Mouse (Mus musculus) forebrain, postnatal 0 days (tissue): ENCODE measurements around the gene Rev3l. TPM values are rescaled to one million over a fixed set of nuclear protein-coding genes. Genes with fewer than 3 reads are reported as not detected.
A peak's percentile ranks its signal among the peaks of the same experiment; 100 is the strongest.

Experiments
- ATAC-seq: fragments of 200-750 bp; cut with Nextera tagmentation; 2 replicates; pipeline ENCODE4 v1.8.0; 2017; ENCODE audit warnings: mild to moderate bottlenecking, moderate library complexity
- DNase-seq: peaks from one replicate; pipeline ENCODE4 v3.0.0-alpha.2; 2015
- H3K27ac ChIP-seq: fragments of 300-500 bp; sonication (generic); 2 replicates; pipeline ENCODE4 v1.5.1; 2014; ENCODE audit warnings: low read depth, mild to moderate bottlenecking, antibody characterized with exemption, low read length, moderate library complexity, mixed read lengths
- H3K27me3 ChIP-seq: fragments of 300-500 bp; sonication (generic); 2 replicates; pipeline ENCODE4 v1.6.1; 2014; ENCODE audit warnings: mild to moderate bottlenecking, low read length, mixed read lengths; ENCODE audit not compliant: insufficient read depth
- H3K36me3 ChIP-seq: fragments of 300-500 bp; sonication (generic); 2 replicates; pipeline ENCODE4 v1.6.1; 2014; ENCODE audit warnings: mild to moderate bottlenecking, moderate library complexity; ENCODE audit not compliant: insufficient read depth
- H3K4me1 ChIP-seq: fragments of 300-500 bp; sonication (generic); 2 replicates; pipeline ENCODE4 v1.6.1; 2014; ENCODE audit warnings: antibody characterized with exemption; ENCODE audit not compliant: insufficient read depth
- H3K4me2 ChIP-seq: fragments of 300-500 bp; sonication (generic); 2 replicates; pipeline ENCODE4 v1.6.1; 2014; ENCODE audit warnings: low read depth, mild to moderate bottlenecking, moderate library complexity
- H3K4me3 ChIP-seq: fragments of 300-500 bp; sonication (generic); 2 replicates; pipeline ENCODE4 v1.5.1; 2014; ENCODE audit warnings: low read depth, low read length, mixed read lengths
- H3K9ac ChIP-seq: fragments of 300-500 bp; sonication (generic); 2 replicates; pipeline ENCODE4 v1.6.1; 2014; ENCODE audit warnings: mild to moderate bottlenecking
- H3K9me3 ChIP-seq: fragments of 300-500 bp; sonication (generic); 2 replicates; pipeline ENCODE4 v1.6.1; 2016; ENCODE audit warnings: low read length
- CTCF ChIP-seq: sonication (generic); IDR thresholded peaks from 2 replicates; pipeline ENCODE4 v1.5.1; 2016; ENCODE audit warnings: antibody characterized with exemption, control low read depth, low read depth
- WGBS: fragments of 180-500 bp; shearing (Covaris S2); extraction: QIAGEN DNeasy Blood & Tissue Kit; methylation state at CpG from one replicate; pipeline ENCODE4 v1.1.7; 2014; 5-methylcytosine and 5-hydroxymethylcytosine counted together
- polyA plus RNA-seq: library from polyadenylated mRNA; unstranded; fragments of >200 nt; fragmentation: Nextera tagmentation; extraction: Ambion mirVana; gene quantifications from 2 replicates; pipeline ENCODE4 v1.2.1, GENCODE M21; 2015
- total RNA-seq: library from RNA; depleted of rRNA; stranded (reverse); fragments of >200 nt; gene quantifications from 2 replicates; pipeline ENCODE4 v1.2.3, GENCODE M21; 2014

Rev3l gene
- total and polyA plus RNA-seq, 2 experiments from 2014 or later, result 22.7 to 152 TPM

DNA sequence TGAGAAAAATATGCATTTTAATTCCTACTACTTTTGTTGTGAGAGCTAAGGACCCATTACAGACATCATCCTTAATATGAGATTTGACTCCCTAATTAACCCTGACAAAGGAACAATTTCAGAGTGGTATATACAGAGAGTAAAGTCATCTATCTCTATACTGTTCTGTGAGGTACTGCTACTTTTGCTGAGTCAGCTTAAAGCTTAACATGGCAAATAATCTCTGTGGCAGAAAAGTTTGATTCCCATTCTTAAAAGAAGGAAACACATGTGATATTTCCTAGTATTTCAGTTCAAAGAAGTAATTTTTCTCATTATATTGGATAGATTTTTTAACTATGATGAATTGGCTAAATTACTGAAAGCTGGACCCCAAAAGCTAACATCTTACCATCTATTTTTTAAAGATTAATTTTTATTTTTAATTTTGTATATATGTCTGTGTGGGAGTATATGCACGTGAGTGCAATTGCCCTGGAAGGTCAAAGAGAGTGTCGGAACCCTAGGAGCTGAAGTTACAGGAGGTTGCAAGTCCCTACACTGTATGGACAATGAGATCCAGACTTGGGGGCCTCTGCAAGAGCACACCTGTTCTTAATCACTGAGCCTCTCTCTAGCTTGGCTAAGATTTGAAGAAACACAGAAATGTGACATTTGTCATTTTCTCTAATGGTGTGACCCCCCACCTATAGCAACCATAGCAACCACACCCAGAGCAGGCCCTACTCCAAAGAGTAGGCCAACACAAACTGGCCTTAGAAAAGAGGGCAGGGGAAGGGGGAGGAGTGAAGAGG is 24.0 kb upstream of the Rev3l start:
- TF ChIP-seq CTCF, result no peak
- ATAC-seq, result no peak
- Histone ChIP-seq H3K9ac (no peak overlapping the region), H3K4me3 (no peak overlapping the region), H3K4me2 (no peak overlapping the region), H3K27me3 (no peaks in the 10 kb centered on the region), H3K4me1 (no peaks in the 10 kb centered on the region), H3K9me3 (no peaks in the 10 kb centered on the region), H3K27ac (no peak overlapping the region), H3K36me3 (no peaks in the 10 kb centered on the region; the same call in 1 of the 2 replicates)
- 97% methylated on average over 2 of the region's 2 CpGs for WGBS
- DNase-seq, result no peak

DNA sequence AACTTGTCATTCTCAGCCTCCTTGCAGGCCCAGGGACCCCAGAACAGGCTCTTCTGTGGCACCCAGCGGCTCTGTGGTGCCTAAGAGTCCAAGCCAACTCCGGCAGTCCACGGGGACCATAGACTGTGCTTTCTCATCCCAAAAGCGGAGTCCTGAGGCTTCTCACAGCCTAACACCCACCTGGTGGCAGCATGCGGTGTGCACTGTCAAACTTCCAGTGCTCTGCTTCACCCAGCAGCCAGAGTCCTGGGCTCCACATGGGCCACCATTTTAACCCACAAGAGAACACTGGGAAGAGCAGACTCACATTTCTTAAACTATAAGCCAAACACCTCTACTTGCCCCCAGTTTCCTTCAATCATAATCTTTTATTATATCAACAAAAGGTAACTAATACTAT is 15.0 kb upstream of the Rev3l start:
- TF ChIP-seq CTCF, result no peak
- ATAC-seq (no peak), DNase-seq (no peak)
- 84% methylated on average over 5 of the region's 5 CpGs for WGBS
- no peak overlapping the region for H3K4me3 ChIP-seq
- no peak overlapping the region for H3K9ac ChIP-seq
- no peaks in the 10 kb centered on the region for H3K9me3 ChIP-seq
- H3K4me2 ChIP-seq, result no peak overlapping the region
- H3K4me1 ChIP-seq, result no peaks in the 10 kb centered on the region
- no peak overlapping the region for H3K27ac ChIP-seq
- H3K36me3 ChIP-seq, result no peaks in the 10 kb centered on the region
- H3K27me3 ChIP-seq, result no peaks in the 10 kb centered on the region

DNA sequence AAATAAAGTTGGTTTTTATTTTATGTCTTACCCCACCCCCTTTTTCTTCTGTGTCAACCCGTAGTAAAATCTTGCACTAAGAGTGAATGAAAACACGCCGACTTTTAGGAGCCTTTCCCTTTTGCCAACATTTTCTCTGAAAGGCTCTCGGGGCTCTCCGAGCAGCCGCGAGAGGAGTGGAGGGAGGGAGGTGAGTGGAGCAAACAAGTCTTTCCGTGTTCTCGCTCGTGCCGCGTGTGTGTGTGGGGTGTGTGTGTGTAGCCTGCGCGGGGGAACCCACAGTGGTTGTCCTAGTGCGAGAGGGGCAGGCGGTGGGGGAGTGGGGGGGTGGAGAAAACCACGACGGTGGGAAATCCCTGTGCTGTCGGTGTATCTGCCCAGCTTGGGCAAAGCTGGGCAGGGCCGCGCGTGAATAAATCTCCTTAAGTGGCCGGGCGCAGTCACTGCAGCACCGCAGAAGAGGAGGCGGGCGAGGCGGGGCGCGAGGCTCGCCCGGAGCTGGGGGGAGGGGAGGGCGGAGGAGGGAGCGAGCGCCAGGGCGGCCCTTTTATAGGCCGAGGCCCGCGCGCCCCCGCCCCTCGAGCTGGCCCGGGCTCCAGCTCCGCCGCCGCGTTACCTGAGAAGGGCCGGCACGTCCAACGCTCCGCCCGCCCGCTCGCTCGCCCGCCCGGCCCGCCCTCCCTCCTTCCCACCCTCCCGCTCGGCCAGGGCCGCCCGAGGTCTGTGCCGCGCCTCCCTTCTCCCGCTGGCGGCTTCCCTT is 762 bp upstream of the Rev3l start:
- 1% methylated on average over 35 of the region's 66 CpGs for WGBS
- TF ChIP-seq CTCF, result no peak
- H3K4me1 ChIP-seq, result peaks cover 10% of the 10 kb centered on the region; the same call in 1 of the 2 replicates
- peak; percentile 92 for DNase-seq
- peak overlapping the region; percentile 96 for H3K9ac ChIP-seq
- no peaks in the 10 kb centered on the region for H3K9me3 ChIP-seq
- no peaks in the 10 kb centered on the region; the same call in 1 of the 2 replicates for H3K36me3 ChIP-seq
- peak overlapping the region; percentile 59 for H3K4me2 ChIP-seq
- peak overlapping the region; percentile 91 for H3K4me3 ChIP-seq
- peak overlapping the region; percentile 100 for H3K27ac ChIP-seq
- H3K27me3 ChIP-seq, result no peaks in the 10 kb centered on the region
- peak; percentile 87 for ATAC-seq

DNA sequence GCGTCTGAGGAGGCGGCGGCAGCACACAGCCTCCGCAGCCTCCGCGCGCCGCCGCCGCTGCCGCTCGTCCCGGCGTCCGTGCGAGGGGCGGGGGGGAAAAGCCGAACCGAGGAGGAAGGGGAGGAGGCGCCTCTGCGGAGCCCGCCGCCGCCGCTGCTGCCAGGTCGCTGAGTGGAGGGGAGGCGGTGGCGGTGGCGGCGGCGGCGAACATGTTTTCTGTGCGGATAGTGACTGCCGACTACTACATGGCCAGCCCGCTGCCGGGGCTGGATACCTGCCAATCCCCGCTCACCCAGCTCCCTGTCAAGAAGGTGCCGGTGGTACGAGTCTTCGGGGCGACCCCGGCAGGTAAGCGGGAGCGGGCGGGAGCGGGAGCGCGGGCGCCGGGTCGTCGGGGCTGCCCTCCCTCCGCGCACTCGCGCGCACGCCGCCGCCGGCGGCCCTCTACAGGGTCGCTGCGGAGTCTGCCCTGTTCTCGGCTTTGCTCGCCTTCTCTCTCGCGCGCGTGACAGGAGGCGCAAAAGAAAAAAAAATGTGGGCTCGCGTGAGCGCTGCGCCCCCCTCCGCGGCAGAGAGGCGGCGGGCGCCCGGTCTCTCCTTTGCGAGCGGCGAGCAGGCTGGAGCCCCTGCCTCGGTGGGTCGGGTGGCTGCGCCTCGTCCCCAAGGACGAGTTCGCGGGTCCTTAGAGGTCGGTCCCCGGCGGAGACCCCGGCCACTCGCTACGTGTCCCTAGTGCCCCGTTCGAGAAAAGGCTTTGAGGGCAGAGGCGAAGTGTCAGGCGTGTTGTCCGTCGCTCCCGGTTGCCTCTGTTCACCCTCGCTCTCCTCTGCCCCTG is 565 bp downstream of the Rev3l start:
- ATAC-seq, result peak; percentile 70
- H3K4me2 ChIP-seq, result peak overlapping the region; percentile 57

DNA sequence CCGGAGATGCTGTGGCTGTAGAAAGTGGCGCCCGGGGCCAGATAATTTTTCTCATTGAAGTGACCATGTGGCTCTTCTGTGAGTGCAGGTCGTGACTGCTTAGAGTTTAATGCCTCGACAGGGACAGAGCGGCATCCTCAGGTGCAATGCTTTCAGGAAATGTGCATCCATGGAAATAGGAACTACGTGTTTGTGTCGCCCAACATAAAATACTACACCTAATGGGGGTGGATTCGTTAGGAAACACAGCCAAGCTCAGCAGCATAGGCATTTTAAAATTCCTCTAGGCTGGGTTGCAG is 1.1 kb downstream of the Rev3l start:
- no peaks in the 10 kb centered on the region for H3K27me3 ChIP-seq
- WGBS, result 0% methylated on average over 9 of the region's 9 CpGs
- H3K4me1 ChIP-seq, result peaks cover 13% of the 10 kb centered on the region; the same call in 1 of the 2 replicates
- no peaks in the 10 kb centered on the region for H3K36me3 ChIP-seq
- ATAC-seq (no peak), DNase-seq (peak; percentile 70)
- H3K4me3 ChIP-seq, result peak overlapping the region; percentile 91
- peak overlapping the region; percentile 100 for H3K27ac ChIP-seq
- peak overlapping the region; percentile 96 for H3K9ac ChIP-seq
- peak overlapping the region; percentile 57 for H3K4me2 ChIP-seq
- TF ChIP-seq CTCF, result no peak; the same call in 1 of the 2 replicates
- H3K9me3 ChIP-seq, result no peaks in the 10 kb centered on the region

More for the DNA sequence above, 565 bp downstream of the Rev3l start:
- under 1% methylated on average over 80 of the region's 105 CpGs for whole genome bisulfite sequencing
- Histone ChIP-seq H3K36me3 (no peaks in the 10 kb centered on the region), H3K27me3 (no peaks in the 10 kb centered on the region), H3K9me3 (no peaks in the 10 kb centered on the region), H3K4me3 (peak overlapping the region; percentile 91), H3K27ac (peak overlapping the region; percentile 100), H3K4me1 (peaks cover 10% of the 10 kb centered on the region; the same call in 1 of the 2 replicates), H3K9ac (peak overlapping the region; percentile 96)
- peak; percentile 88 for DNase-seq
- peak; percentile 41; the same call in 1 of the 2 replicates for TF ChIP-seq CTCF

DNA sequence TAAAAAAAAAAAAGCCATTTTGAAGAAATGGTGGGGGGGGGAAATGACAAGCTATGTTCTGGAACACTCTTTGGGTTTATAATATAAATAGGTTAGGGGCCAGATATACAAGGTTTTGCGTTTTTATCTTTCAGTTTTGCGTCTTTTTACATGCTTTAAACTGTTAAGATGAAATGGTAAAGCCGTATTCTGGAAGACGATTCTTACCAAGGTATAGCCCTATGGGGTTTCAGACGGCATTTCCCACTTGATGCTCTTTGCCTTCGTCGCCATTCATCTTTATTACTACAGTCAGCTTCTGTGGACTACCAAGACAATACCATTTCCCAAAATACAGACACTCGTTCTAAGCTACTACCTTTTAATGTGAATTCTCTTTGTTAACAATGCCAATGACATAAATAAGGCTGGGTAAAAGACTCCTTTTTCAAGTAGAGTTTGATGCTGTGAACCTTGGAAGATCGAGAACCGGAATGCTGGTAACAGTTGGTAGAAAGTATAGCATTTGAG is 1.6 kb downstream of the Rev3l start:
- 9% methylated on average over 10 of the region's 10 CpGs for WGBS
- peak; percentile 55 for DNase-seq

More for the DNA sequence above, 1.6 kb downstream of the Rev3l start:
- H3K4me3 ChIP-seq, result peak overlapping the region; percentile 91
- no peak for ATAC-seq
- no peaks in the 10 kb centered on the region for H3K36me3 ChIP-seq
- peaks cover 13% of the 10 kb centered on the region; the same call in 1 of the 2 replicates for H3K4me1 ChIP-seq
- H3K27ac ChIP-seq, result peak overlapping the region; percentile 100
- H3K27me3 ChIP-seq, result no peaks in the 10 kb centered on the region
- H3K9ac ChIP-seq, result peak overlapping the region; percentile 96
- H3K9me3 ChIP-seq, result no peaks in the 10 kb centered on the region
- no peak for TF ChIP-seq CTCF
- peak overlapping the region; percentile 57 for H3K4me2 ChIP-seq
